Mouse (Mus musculus) midbrain, embryonic 12.5 days (tissue): ENCODE data around the gene Ogfr. TPM values are rescaled to one million over a fixed set of nuclear protein-coding genes. Genes with fewer than 3 reads are reported as not detected.
A peak's percentile ranks its signal among the peaks of the same experiment; 100 is the strongest.

Source experiments
- ATAC-seq: fragments of 200-750 bp; cut with Nextera tagmentation; 2 replicates; pipeline ENCODE4 v1.8.0; 2017; ENCODE audit warnings: low read depth, moderate TSS enrichment, moderate library complexity; ENCODE audit not compliant: low FRiP score
- H3K27ac ChIP-seq: fragments of 300-500 bp; sonication (generic); replicated peaks from 2 replicates; pipeline ENCODE4 v1.5.1; 2016; ENCODE audit warnings: mild to moderate bottlenecking
- H3K27me3 ChIP-seq: fragments of 300-500 bp; sonication (generic); 2 replicates; pipeline ENCODE4 v1.6.1; 2016; ENCODE audit warnings: mild to moderate bottlenecking
- H3K36me3 ChIP-seq: fragments of 300-500 bp; sonication (generic); 2 replicates; pipeline ENCODE4 v1.6.1; 2016
- H3K4me1 ChIP-seq: fragments of 300-500 bp; sonication (generic); 2 replicates; pipeline ENCODE4 v1.6.1; 2016
- H3K4me2 ChIP-seq: fragments of 300-500 bp; sonication (generic); replicated peaks from 2 replicates; pipeline ENCODE4 v1.6.1; 2016; ENCODE audit warnings: mild to moderate bottlenecking, moderate library complexity
- H3K4me3 ChIP-seq: fragments of 300-500 bp; sonication (generic); 2 replicates; pipeline ENCODE4 v1.5.1; 2016; ENCODE audit warnings: mild to moderate bottlenecking
- H3K9ac ChIP-seq: fragments of 300-500 bp; sonication (generic); replicated peaks from 2 replicates; pipeline ENCODE4 v1.6.1; 2016; ENCODE audit warnings: mild to moderate bottlenecking, moderate library complexity
- H3K9me3 ChIP-seq: fragments of 300-500 bp; sonication (generic); 2 replicates; pipeline ENCODE4 v1.6.1; 2016; ENCODE audit warnings: mild to moderate bottlenecking
- whole genome bisulfite sequencing: fragments of 180-500 bp; shearing (Covaris S2); methylation state at CpG from one replicate; pipeline ENCODE4 v1.1.7; 2016; 5-methylcytosine and 5-hydroxymethylcytosine counted together
- polyA plus RNA-seq: library from polyadenylated mRNA; unstranded; fragments of >200 nt; fragmentation: Nextera tagmentation; extraction: Ambion mirVana; gene quantifications from 2 replicates; pipeline ENCODE4 v1.2.1, GENCODE M21; 2016

Gene Ogfr
- polyA plus RNA-seq, 1 experiment from 2014 or later, result 109 TPM

DNA sequence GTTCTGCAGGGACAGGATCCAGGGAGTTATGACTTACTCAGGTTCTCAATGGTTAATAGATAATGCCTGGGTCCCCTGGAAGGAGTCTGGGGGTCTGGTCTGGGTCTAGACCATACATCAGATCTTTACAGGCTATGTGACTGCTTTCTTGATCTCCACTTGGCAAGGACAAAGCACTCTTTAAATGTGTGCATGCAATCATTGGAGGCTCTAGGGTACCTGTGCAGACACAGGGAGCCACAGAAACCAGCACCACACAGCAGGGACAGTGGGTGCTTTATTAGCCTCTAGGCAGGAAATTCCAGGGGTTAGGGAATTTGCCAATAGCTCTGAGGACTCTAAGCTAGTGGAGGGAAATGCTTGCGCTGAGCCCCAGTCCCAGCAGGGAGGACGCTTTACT, 22.8 kb downstream of the Ogfr start:
- Histone ChIP-seq H3K27me3 (no peaks in the 10 kb centered on the region), H3K9ac (no peak overlapping the region), H3K27ac (no peak overlapping the region), H3K36me3 (no peaks in the 10 kb centered on the region), H3K4me1 (no peaks in the 10 kb centered on the region), H3K4me3 (no peak overlapping the region), H3K4me2 (no peak overlapping the region), H3K9me3 (no peaks in the 10 kb centered on the region)
- 74% methylated on average over 2 of the region's 2 CpGs for WGBS
- ATAC-seq, result no peak

DNA sequence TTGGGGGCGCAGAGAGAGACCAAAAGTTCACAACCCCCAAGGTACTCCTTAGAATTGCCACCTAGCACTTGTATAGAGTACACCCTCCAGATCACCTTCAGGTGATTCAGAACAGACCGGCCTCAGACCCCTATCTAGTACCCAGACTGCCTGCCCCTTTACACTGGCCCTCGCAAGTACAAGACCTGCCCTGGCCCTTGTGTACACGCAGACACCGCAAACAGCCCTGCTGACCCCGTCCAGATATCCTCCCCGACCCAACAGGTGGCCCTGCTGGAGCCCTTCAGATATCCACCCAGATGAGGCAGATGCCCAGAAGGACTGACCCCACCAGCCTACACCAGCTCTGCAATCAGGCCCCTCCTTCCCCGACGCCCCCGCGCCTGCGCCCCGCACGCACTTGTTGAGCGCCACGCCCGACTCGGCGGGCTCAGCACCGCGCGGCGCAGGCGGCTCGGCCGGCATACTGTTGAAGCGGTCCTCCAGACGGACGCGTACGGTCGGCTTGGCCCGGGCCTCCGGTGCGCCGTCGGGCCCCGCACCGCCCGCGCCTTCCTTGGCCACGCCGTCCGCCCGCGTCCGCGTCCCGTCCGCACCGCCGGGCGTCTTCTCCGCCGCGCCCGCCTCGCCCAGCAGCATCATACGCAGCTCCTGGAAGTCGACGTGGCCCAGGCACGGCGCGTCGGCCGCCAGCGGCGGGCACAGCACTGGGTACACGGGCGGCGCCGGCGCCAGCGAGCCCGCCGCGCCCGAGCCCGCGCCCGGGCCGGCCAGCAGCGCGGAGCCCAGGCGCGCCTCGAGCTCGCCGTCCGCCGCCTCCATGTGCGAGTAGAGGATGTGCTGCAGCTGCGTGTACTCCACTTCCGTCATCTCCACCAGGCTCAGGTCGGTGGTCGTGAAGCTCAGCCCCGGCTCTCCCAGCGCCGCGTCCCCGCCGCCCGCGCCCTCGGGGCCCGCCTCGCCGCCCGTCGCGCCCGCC, 52.8 kb downstream of the Ogfr start:
- peaks cover 6% of the 10 kb centered on the region; the same call in 1 of the 2 replicates for H3K4me1 ChIP-seq
- H3K27ac ChIP-seq, result no peak overlapping the region
- H3K9me3 ChIP-seq, result peaks cover 17% of the 10 kb centered on the region
- peaks cover 49% of the 10 kb centered on the region for H3K27me3 ChIP-seq
- H3K4me2 ChIP-seq, result peak overlapping the region; percentile 45
- 0 out of 2 replicates have a peak, but pooled peaks cover 5% of the 10 kb centered on the region for H3K36me3 ChIP-seq
- WGBS, result 2% methylated on average over 101 of the region's 112 CpGs
- peak overlapping the region; percentile 40 for H3K4me3 ChIP-seq
- no peak for ATAC-seq
- no peak overlapping the region; the same call in 1 of the 2 replicates for H3K9ac ChIP-seq

DNA sequence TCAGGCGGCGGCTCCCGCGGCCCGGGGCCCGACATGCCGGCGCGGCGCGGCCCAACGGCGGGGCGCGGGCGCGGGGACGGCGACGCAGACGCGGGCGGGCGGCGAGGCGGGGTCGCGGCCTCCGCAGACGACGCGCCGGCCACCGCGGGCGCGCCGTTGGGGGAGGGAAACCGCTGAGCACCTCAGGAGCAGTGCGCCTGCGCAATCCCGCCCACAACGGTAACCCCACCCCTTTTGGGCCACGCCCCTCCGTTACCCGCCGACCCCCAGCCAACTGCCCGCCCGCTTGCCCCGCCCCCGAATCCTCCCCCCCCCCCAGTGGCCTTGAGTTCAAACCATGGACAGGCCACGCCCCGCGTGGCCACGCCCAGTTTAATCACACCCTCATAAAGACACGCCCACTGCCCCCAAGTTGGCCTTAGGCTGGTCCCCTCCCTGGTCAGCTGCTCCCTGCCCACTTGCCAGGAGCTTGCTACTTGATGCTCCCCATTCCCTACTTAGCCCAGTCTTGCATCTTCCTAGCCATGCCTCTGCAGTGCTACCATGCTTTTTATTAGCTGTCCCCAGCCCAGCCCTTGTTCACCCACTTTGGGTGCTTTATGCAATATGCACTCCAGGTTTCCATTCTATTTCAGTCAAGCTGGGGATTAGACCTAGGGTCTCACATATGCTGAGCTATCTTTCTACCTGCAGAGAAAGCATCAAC, 53.7 kb downstream of the Ogfr start, which contains the start of gene Tcfl5:
TSS of gene Tcfl5 (minus strand) at position 154 of the 706 bp plus-strand sequence.
- H3K4me1 ChIP-seq, result peaks cover 6% of the 10 kb centered on the region; the same call in 1 of the 2 replicates
- H3K9me3 ChIP-seq, result peaks cover 17% of the 10 kb centered on the region
- H3K27me3 ChIP-seq, result peaks cover 49% of the 10 kb centered on the region
- H3K27ac ChIP-seq, result no peak within 1 kb of the TSS
- no peak within 1 kb of the TSS; the same call in 1 of the 2 replicates for H3K9ac ChIP-seq
- WGBS, result 2% methylated on average over 28 of the region's 56 CpGs
- no peak for ATAC-seq
- H3K4me2 ChIP-seq, result peak within 1 kb of the TSS; percentile 45
- peak within 1 kb of the TSS; percentile 40 for H3K4me3 ChIP-seq
- 0 out of 2 replicates have a peak, but pooled peaks cover 5% of the 10 kb centered on the region for H3K36me3 ChIP-seq

DNA sequence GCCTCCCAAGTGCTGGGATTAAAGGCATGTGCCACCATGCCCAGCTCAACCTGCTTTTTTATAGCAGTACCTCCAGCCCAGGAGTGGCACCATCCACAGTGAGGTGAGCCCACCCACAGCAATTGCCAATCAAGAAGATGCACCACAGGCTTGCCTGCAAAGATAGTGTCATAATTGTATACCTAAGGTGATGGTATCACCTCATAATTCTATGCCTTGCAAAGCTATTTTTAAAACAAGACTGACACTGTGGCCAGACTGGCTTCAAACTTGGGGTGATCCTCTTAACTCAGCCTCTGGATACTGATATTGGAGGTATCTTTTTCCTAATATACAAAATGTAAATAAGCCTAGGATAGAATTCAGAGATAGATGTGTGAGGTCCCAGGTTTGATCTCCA, 54.6 kb downstream of the Ogfr start:
- peaks cover 17% of the 10 kb centered on the region for H3K9me3 ChIP-seq
- H3K4me2 ChIP-seq, result no peak overlapping the region
- no peak overlapping the region for H3K4me3 ChIP-seq
- H3K27me3 ChIP-seq, result peaks cover 49% of the 10 kb centered on the region
- ATAC-seq, result no peak
- H3K27ac ChIP-seq, result no peak overlapping the region
- H3K36me3 ChIP-seq, result 0 out of 2 replicates have a peak, but pooled peaks cover 5% of the 10 kb centered on the region
- no peak overlapping the region for H3K9ac ChIP-seq
- H3K4me1 ChIP-seq, result peaks cover 6% of the 10 kb centered on the region; the same call in 1 of the 2 replicates

Other genes starting within 250 kb of the Ogfr start
- 3.5 and 4.1 TPM in 2 replicates for gene Slco4a1, start 133.0 kb upstream of the Ogfr start, polyA plus RNA-seq
- 0.15 and 0.29 TPM in 2 replicates for gene Ntsr1, start 89.3 kb upstream of the Ogfr start, polyA plus RNA-seq
- 46.8 and 49.0 TPM in 2 replicates for gene Mrgbp, start 7.9 kb upstream of the Ogfr start, polyA plus RNA-seq
- 20.1 and 40.2 TPM in 2 replicates for gene Col9a3, start 8.5 kb downstream of the Ogfr start, polyA plus RNA-seq
- 0.24 TPM in 1 of 2 replicates, not detected in the other for gene Tcfl5, start 53.5 kb downstream of the Ogfr start, polyA plus RNA-seq
- 41.4 and 43.6 TPM in 2 replicates for gene Dido1, start 120.8 kb downstream of the Ogfr start, polyA plus RNA-seq
- 54.6 and 59.2 TPM in 2 replicates for gene Gid8, start 120.9 kb downstream of the Ogfr start, polyA plus RNA-seq
- gene Slc17a9, start 136.0 kb downstream of the Ogfr start, polyA plus RNA-seq, result 0.17 and 0.22 TPM in 2 replicates
- gene Bhlhe23, start 187.7 kb downstream of the Ogfr start, polyA plus RNA-seq, result 26.0 and 29.3 TPM in 2 replicates